Mouse (Mus musculus) embryonic facial prominence, embryonic 14.5 days (tissue): ENCODE data around the gene AI467606. TPM values are rescaled to one million over a fixed set of nuclear protein-coding genes. Genes with fewer than 3 reads are reported as not detected.

Source experiments
- ATAC-seq: fragments of 200-750 bp; cut with Nextera tagmentation; 2 replicates; pipeline ENCODE4 v1.8.0; 2017; ENCODE audit warnings: low read depth, moderate number of reproducible peaks, moderate TSS enrichment
- DNase-seq: peaks from one replicate; pipeline ENCODE4 v3.0.0-alpha.2; 2015; ENCODE audit warnings: low spot score
- H3K27ac ChIP-seq: fragments of 300-500 bp; sonication (generic); replicated peaks from 2 replicates; pipeline ENCODE4 v1.5.1; 2014; ENCODE audit warnings: low read depth, mild to moderate bottlenecking, low read length, moderate library complexity
- H3K27me3 ChIP-seq: fragments of 300-500 bp; sonication (generic); replicated peaks from 2 replicates; pipeline ENCODE4 v1.6.1; 2014; ENCODE audit warnings: low read length; ENCODE audit not compliant: control insufficient read depth, insufficient read depth
- H3K36me3 ChIP-seq: fragments of 300-500 bp; sonication (generic); 2 replicates; pipeline ENCODE4 v1.6.1; 2014; ENCODE audit warnings: low read length, mixed read lengths; ENCODE audit not compliant: control insufficient read depth, insufficient read depth
- H3K4me1 ChIP-seq: fragments of 300-500 bp; sonication (generic); 2 replicates; pipeline ENCODE4 v1.6.1; 2014; ENCODE audit warnings: antibody characterized with exemption, low read length; ENCODE audit not compliant: control insufficient read depth, insufficient read depth
- H3K4me2 ChIP-seq: fragments of 300-500 bp; sonication (generic); 2 replicates; pipeline ENCODE4 v1.6.1; 2014; ENCODE audit warnings: low read depth, mild to moderate bottlenecking, low read length, moderate library complexity, mixed read lengths
- H3K4me3 ChIP-seq: fragments of 300-500 bp; sonication (generic); 2 replicates; pipeline ENCODE4 v1.5.1; 2014; ENCODE audit warnings: low read depth, mild to moderate bottlenecking, low read length
- H3K9ac ChIP-seq: fragments of 300-500 bp; sonication (generic); 2 replicates; pipeline ENCODE4 v1.6.1; 2014; ENCODE audit warnings: low read depth, mild to moderate bottlenecking, low read length, moderate library complexity, mixed read lengths
- H3K9me3 ChIP-seq: fragments of 300-500 bp; sonication (generic); 2 replicates; pipeline ENCODE4 v1.6.1; 2016; ENCODE audit warnings: low read length; ENCODE audit not compliant: control insufficient read depth
- WGBS: fragments of 180-500 bp; shearing (Covaris S2); extraction: QIAGEN DNeasy Blood & Tissue Kit; methylation state at CpG from one replicate; pipeline ENCODE4 v1.1.7; 2014; 5-methylcytosine and 5-hydroxymethylcytosine counted together
- polyA plus RNA-seq: library from polyadenylated mRNA; unstranded; fragments of >200 nt; fragmentation: Nextera tagmentation; extraction: Ambion mirVana; gene quantifications from 2 replicates; pipeline ENCODE4 v1.2.1, GENCODE M21; 2014

The AI467606 gene
- polyA plus RNA-seq, 1 experiment from 2014 or later: 4.5 TPM

- Histone ChIP-seq H3K4me1 (peaks cover 4% of the 10 kb centered on the region; the same call in 1 of the 2 replicates), H3K4me2 (no peak overlapping the region), H3K9me3 (no peaks in the 10 kb centered on the region), H3K4me3 (no peak overlapping the region), H3K9ac (no peak overlapping the region), H3K36me3 (no peaks in the 10 kb centered on the region), H3K27me3 (no peaks in the 10 kb centered on the region), H3K27ac (no peak overlapping the region)
- 59% methylated on average over 12 of the region's 12 CpGs for WGBS
- DNase-seq (peak; percentile 58), ATAC-seq (no peak)
These were observed 22.6 kb downstream of the AI467606 start for GRCm38 (mm10) chr7:127113614-127114259.

GRCm38 (mm10) chr7:127114920-127115319 is 23.8 kb downstream of the AI467606 start:
- peaks cover 4% of the 10 kb centered on the region; the same call in 1 of the 2 replicates for H3K4me1 ChIP-seq
- 79% methylated on average over 11 of the region's 11 CpGs for WGBS
- DNase-seq (no peak), ATAC-seq (no peak)
- H3K9me3 ChIP-seq: no peaks in the 10 kb centered on the region
- no peak overlapping the region for H3K4me2 ChIP-seq
- H3K27ac ChIP-seq: no peak overlapping the region
- no peaks in the 10 kb centered on the region for H3K27me3 ChIP-seq
- H3K4me3 ChIP-seq: no peak overlapping the region
- no peaks in the 10 kb centered on the region for H3K36me3 ChIP-seq
- H3K9ac ChIP-seq: no peak overlapping the region

GRCm38 (mm10) chr7:127116331-127116935 is 25.3 kb downstream of the AI467606 start:
- no peak overlapping the region for H3K27ac ChIP-seq
- DNase-seq (no peak), ATAC-seq (no peak)
- H3K4me3 ChIP-seq: no peak overlapping the region
- no peaks in the 10 kb centered on the region for H3K36me3 ChIP-seq
- no peaks in the 10 kb centered on the region for H3K9me3 ChIP-seq
- H3K4me2 ChIP-seq: no peak overlapping the region
- WGBS: 51% methylated on average over 11 of the region's 11 CpGs
- peaks cover 12% of the 10 kb centered on the region; the same call in 1 of the 2 replicates for H3K27me3 ChIP-seq
- no peak overlapping the region for H3K9ac ChIP-seq
- peaks cover 4% of the 10 kb centered on the region; the same call in 1 of the 2 replicates for H3K4me1 ChIP-seq

GRCm38 (mm10) chr7:127117948-127118347 is 26.8 kb downstream of the AI467606 start:
- Histone ChIP-seq H3K4me2 (no peak overlapping the region), H3K4me1 (peaks cover 4% of the 10 kb centered on the region; the same call in 1 of the 2 replicates), H3K27me3 (peaks cover 21% of the 10 kb centered on the region), H3K4me3 (no peak overlapping the region), H3K27ac (no peak overlapping the region), H3K9ac (no peak overlapping the region), H3K9me3 (no peaks in the 10 kb centered on the region), H3K36me3 (no peaks in the 10 kb centered on the region)
- 27% methylated on average over 5 of the region's 5 CpGs for whole genome bisulfite sequencing
- ATAC-seq (no peak), DNase-seq (no peak)

- Histone ChIP-seq H3K27me3 (peaks cover 21% of the 10 kb centered on the region), H3K4me2 (no peak overlapping the region), H3K4me3 (no peak overlapping the region), H3K36me3 (no peaks in the 10 kb centered on the region), H3K9me3 (peaks cover under 1% of the 10 kb centered on the region; the same call in 1 of the 2 replicates), H3K9ac (no peak overlapping the region), H3K4me1 (peaks cover 4% of the 10 kb centered on the region; the same call in 1 of the 2 replicates), H3K27ac (no peak overlapping the region)
- no peak for ATAC-seq
- no peak for DNase-seq
- WGBS: 51% methylated on average over 14 of the region's 14 CpGs
These were observed 27.7 kb downstream of the AI467606 start for GRCm38 (mm10) chr7:127118671-127119445.

- DNase-seq (no peak), ATAC-seq (no peak)
- no peaks in the 10 kb centered on the region for H3K36me3 ChIP-seq
- H3K9ac ChIP-seq: peak overlapping the region; percentile 35
- H3K4me2 ChIP-seq: peak overlapping the region; percentile 5; the same call in 1 of the 2 replicates
- no peak overlapping the region for H3K4me3 ChIP-seq
- 13% methylated on average over 21 of the region's 21 CpGs for WGBS
- H3K9me3 ChIP-seq: peaks cover 9% of the 10 kb centered on the region; the same call in 1 of the 2 replicates
- H3K4me1 ChIP-seq: peaks cover 4% of the 10 kb centered on the region; the same call in 1 of the 2 replicates
- peaks cover 21% of the 10 kb centered on the region for H3K27me3 ChIP-seq
- no peak overlapping the region for H3K27ac ChIP-seq
These were observed 30.1 kb downstream of the AI467606 start for GRCm38 (mm10) chr7:127121061-127121910.

- 18% methylated on average over 5 of the region's 7 CpGs for WGBS
These were observed 30.7 kb downstream of the AI467606 start, which contains the start of gene Qprt for GRCm38 (mm10) chr7:127121911-127122270. TSS of gene Qprt (minus strand) at chr7:127122226.

GRCm38 (mm10) chr7:127129638-127130037 is 38.5 kb downstream of the AI467606 start:
- 15% methylated on average over 4 of the region's 4 CpGs for WGBS
- Histone ChIP-seq H3K4me3 (no peak overlapping the region), H3K27ac (no peak overlapping the region), H3K9me3 (peaks cover 1% of the 10 kb centered on the region; the same call in 1 of the 2 replicates), H3K4me1 (no peaks in the 10 kb centered on the region), H3K27me3 (no peaks in the 10 kb centered on the region), H3K4me2 (no peak overlapping the region), H3K9ac (no peak overlapping the region), H3K36me3 (no peaks in the 10 kb centered on the region)
- DNase-seq (peak; percentile 54), ATAC-seq (peak; percentile 57; the same call in 1 of the 2 replicates)

More at GRCm38 (mm10) chr7:127121911-127122270, 30.7 kb downstream of the AI467606 start, which contains the start of gene Qprt:
- H3K27me3 ChIP-seq: peaks cover 21% of the 10 kb centered on the region
- DNase-seq (no peak), ATAC-seq (no peak)
- no peaks in the 10 kb centered on the region for H3K36me3 ChIP-seq
- H3K4me2 ChIP-seq: peak within 1 kb of the TSS; percentile 5; the same call in 1 of the 2 replicates
- peak within 1 kb of the TSS; percentile 35 for H3K9ac ChIP-seq
- H3K4me3 ChIP-seq: no peak within 1 kb of the TSS
- peaks cover 4% of the 10 kb centered on the region; the same call in 1 of the 2 replicates for H3K4me1 ChIP-seq
- no peak within 1 kb of the TSS for H3K27ac ChIP-seq
- peaks cover 9% of the 10 kb centered on the region; the same call in 1 of the 2 replicates for H3K9me3 ChIP-seq
